Mouse (Mus musculus) left cerebral cortex, adult 8-10 months (tissue): ENCODE measurements around the gene Mrps35. TPM values are rescaled to one million over a fixed set of nuclear protein-coding genes. Genes with fewer than 3 reads are reported as not detected.

Experiments used
- total RNA-seq, 4 experiments: library from RNA; stranded (reverse); gene quantifications; 2 replicates each; pipeline ENCODE4 v1.2.4; 2022

Mrps35 gene
- total RNA-seq, 4 experiments from 2014 or later: 34.0 to 46.9 (median 39.1) TPM

Other genes starting within 250 kb of the Mrps35 start
- gene Arntl2, start 246.7 kb upstream of the Mrps35 start, total RNA-seq: 1 to 10 TPM; 4.8 to 8.5 (median 5.6) TPM
- under 1 TPM in 1 of 4 experiments, not detected in 3; 0.73 TPM for gene Smco2, start 192.7 kb upstream of the Mrps35 start, total RNA-seq
- 10 to 100 TPM; 48.2 to 53.8 (median 52.5) TPM for gene Ppfibp1, start 154.3 kb upstream of the Mrps35 start, total RNA-seq
- gene 1700034J05Rik, start 88.3 kb upstream of the Mrps35 start, total RNA-seq: not detected
- 1 to 10 TPM; 1.5 to 2.4 (median 1.9) TPM for gene Rep15, start 10.2 kb upstream of the Mrps35 start, total RNA-seq
- gene Mansc4, start 44.3 kb downstream of the Mrps35 start, total RNA-seq: under 1 TPM in 2 of 4 experiments, not detected in 2; 0.34 to 0.58 TPM
- 10 to 100 TPM; 20.1 to 23.6 (median 21.6) TPM for gene Klhl42, start 48.6 kb downstream of the Mrps35 start, total RNA-seq
- 1 to 10 TPM; 2.4 to 4.5 (median 3.7) TPM for gene Pthlh, start 221.4 kb downstream of the Mrps35 start, total RNA-seq